Mouse (Mus musculus) frontal cortex, postnatal 14 days (tissue): ENCODE measurements at regions not wholly inside any gene's neighbourhood (a gene's known extent, or its start where the extent isn't known, plus 50 kb on each side); places are given as distances from the start of the nearest gene placed in this dataset.

Experiments used
- DNase-seq, 2 experiments: peaks; one replicate each; pipeline ENCODE4 v3.0.0; 2022; ENCODE audit warnings: low spot score in 2 of 2

DNA sequence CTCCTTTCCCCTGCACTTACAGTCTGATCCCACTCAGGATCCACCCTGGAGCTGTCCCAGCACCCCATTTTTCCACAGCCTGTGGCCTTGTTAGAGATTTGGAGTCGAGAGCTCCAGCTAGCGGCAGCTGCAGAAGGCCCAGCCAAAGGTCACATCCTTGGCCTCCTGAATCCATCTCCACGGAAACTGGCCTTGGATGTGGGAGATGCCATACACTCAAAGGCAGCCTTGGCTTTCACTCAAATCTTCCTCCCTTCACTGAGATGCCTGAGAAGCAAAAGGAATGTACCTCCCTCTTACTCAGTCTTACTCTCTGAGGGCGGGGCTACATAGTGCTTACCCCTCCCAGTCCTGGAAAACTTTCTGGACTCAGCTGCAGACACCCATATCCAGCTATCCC, 56.2 kb upstream of the Ky start:
- DNase-seq: no peak

DNA sequence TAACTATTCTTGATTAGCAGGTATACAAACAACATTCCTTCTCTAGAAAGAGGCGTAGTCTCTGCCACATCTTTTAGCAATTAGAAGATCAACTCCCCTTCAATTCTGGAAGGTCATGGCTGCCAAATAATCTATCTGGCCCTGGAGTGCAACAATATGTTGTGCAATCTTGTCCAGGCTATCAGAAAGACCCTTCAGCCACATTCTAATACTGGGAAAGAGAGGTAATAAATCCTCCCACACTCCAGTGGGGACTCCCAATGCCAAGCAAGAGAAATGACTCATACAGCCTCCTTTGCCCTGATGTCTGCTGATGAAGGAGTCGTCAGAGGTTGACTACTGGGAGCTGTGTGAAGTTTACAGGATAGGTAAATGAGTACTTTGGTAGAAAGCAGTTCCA, 59.5 kb upstream of the Ky start:
- DNase-seq: no peak

DNA sequence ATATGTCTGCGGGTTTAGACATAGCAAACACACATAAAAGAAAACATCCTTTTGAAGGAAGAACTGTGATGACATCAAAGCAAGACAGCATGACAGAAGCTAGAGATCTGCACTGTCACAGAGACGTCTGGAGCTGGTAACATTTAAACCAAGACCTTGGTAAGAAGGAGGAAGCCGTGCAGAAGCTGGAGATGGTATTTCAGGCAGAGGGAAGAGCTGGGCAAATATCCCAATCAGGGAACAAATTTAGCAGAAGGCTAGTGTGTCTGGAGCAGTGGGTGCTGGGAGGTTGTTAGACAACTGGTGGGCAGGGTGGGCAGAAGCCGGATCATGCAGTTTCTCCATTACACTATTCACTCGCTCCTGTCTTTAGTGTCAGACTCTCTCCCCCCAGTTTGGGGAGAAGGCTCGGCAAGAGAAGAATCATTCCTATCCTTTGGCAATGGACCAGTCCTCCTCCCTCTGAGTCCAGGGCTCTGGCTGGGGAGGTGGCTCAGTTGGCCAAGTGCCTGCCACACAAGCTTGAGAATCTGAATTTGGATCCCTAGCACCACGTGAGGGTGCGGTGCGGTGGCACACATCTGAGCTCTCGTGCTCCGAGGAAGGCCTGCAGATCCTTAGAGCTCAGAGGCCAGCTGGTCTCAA, 63.2 kb upstream of the Ky start:
- peak in 1 of 2 experiments; percentile 19 for DNase-seq

DNA sequence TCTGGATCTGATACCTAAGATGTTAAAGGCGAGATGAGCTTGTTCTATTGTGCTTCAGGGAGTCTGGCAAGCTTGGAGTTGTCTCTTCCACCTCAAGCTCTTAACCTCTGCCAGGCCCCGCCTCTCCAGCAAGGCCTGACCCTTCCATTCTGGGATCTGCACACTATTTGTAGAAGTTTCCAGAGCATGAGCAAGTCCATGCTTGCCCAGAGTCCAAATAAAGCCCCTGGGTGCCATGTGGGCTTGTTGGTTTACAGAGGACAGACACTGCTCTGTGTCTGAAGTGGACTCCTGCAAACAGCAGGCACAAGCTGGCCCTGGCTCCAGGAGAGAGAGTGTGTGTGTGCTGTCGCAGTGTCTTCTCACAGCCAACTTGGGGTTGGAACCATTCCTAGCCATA, 67.9 kb upstream of the Ky start:
- no peak for DNase-seq

DNA sequence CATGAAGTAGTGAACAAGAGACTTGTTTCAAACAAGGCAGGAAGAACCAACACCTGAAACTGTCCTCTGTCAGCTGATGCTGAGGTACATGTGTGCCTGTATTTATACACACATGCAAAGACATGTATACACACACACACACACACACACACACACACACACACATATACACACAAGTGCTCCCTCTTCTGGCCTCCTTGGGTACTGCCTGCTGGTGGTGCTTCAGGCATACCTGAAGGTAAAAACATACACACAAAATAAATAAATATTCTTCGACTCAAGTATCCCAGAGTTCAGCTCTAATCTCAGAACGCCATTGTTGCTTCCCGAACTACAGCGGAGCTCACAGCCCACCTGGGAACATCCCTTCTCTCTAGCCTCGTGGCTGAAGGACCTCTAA, 69.2 kb upstream of the Ky start:
- DNase-seq: peak in 1 of 2 experiments; percentile 15

DNA sequence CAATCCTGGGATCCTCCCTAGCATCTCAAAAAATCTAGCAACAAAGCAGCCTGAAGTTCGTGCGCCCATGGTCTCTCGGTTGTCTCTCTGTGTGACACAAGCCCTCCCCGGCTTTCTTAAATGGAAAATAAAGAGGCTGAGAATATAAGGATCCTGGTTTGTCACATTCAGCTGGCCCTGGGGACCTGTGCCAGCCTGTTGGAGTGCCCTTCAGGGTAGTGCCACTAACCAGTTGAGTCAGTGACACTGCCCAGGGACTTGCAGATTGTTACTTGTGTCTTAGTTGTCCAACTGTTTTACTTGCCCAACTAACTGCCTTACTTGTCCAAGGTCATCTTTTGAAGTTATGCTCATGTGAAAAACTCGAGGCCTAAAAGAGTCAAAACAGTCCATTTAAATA, 73.5 kb upstream of the Ephb1 start:
- DNase-seq: no peak

DNA sequence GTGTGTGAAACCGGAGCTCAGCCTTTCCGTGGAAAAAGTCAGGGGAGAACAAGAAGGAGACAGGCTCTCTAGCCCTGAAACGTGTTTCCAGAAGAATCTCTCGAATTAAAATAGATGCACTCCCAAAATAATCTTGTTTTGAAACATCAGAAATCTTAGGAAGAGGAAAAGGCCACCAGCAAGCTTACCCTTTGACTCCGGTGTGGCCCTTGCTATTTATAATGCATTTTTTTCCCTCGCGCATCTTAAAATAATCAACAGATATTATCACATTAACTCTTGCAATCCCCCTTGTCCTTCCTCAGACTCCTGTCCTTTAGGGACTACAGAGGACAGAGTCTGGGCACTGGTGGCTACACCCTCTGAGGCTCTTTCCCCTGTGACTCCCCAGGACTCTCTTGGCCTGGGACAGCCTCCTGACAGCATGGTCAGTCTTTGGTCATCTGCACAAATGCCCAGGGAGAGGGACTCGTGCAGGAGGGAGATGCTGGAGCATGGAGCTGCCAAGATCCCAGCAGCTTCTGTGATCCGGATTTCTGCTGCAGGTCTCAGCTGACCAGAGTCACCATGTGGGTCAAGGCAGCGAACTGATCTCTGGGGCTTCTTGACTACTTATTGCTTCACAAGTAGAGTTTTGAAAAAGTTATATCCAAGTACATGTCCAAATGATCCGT, 70.3 kb upstream of the Ephb1 start:
- no peak for DNase-seq

DNA sequence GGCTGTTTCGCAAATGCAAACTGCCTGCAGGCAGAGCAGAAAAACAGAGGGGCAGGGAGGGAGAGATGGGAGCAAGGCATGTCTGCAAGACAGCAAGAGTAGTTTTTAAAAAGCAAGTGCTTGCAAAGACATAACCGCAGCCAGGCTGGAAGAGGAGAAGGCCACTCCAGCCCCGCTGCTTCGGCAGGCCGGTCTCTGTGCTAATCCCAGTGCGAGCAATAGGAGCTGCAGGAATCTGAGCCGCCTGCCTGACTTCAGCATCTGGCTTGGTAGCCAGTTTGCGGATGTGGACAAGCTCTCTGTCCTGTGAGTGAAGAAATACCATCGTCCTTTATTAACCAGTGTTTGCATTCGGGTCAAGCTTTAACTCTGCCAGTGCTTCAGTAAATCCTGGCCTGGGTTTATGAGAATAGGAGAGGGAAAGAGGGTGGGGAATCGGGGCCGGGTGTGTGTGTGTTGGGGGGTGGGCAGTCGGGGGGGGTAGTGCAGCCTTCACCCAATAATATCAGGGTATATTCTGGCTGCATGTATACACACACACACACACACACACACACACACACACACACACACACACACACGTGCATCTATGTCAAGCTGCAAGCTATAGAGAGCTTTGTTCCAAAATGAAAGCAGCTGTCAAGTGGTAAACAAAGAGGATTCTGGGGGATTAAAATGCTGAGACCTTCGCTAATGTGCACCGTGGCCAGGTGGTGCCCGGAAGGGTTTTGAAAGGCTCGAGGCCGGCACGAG, 69.6 kb upstream of the Ephb1 start:
- no peak for DNase-seq

DNA sequence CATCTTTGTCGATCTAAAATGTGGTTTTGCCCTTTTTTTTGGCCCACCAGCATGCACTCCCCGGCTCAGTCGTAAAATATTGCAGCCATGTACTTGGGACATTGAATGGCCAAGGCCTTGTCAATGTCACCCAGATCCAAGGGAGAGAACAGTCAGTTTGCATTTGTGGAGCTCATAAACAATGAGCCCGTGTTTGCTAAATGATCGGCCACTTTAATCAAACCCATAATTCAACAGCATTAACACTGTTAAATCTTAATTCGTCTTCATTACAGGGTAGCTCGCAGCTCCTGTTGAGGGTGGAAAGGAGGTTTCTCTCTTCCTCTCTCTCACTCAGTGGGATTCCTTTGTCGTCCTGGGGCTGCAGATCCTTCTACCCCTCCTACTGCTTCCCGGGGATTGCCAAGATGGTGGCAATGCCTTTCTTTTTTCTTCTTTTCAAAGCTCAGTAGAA, 69.0 kb upstream of the Ephb1 start:
- DNase-seq: no peak

DNA sequence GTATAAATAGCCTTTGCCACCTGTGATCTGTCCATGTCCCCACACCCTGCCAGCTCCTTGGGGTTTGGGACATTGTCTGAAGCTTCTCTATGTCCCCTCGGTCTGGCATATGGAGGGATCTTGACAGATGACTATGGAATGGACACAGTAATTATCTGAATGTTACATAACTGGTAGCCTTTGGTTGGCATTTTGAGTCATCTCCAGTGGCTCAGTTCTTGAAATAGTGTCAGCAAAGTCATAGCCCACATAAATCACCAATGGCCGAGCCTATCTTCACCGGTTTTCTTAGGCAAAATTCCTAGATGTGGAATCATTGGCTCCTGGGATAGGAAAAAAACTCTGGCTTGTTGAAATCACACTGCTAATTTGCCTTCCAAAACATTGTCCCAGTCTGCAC, 67.3 kb upstream of the Ephb1 start:
- DNase-seq: no peak

DNA sequence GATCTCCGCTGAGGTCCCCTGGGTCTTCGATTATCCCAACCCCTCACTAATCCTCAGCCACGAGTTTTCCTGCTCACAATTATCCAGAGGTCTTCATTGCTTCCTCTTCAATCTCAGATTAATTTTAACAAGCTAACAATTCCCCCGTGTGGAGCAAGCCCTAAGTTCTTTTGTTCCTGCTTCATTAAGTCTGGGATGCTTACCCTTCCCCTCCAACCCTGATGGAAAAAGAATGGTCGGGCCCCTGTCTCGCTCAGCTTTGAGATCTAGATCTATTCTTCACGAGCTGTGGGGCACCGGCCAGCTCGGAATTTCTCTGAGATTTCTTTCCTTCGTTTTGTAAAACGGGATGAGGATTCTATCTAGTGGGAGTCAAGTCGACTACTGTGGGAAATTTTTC, 65.7 kb upstream of the Ephb1 start:
- DNase-seq: no peak

DNA sequence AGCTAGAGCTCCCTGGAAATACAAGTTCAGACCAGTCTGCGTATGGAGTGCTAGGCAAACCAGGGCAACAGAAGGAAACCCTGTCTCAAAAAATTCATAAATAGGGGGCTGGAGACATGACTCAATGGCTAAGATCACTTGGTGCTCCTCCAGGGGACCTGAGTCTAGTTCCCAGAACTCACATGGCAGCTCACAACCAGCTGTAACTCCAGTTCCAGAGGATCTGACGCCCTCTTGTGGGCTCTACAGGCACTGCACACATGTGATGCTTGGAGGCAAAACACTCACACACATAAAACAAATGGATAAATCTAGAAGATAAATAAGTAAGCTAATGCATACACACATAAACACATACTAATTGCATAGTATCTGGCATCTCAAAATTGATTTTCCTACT, 59.1 kb upstream of the Ephb1 start:
- DNase-seq: no peak

DNA sequence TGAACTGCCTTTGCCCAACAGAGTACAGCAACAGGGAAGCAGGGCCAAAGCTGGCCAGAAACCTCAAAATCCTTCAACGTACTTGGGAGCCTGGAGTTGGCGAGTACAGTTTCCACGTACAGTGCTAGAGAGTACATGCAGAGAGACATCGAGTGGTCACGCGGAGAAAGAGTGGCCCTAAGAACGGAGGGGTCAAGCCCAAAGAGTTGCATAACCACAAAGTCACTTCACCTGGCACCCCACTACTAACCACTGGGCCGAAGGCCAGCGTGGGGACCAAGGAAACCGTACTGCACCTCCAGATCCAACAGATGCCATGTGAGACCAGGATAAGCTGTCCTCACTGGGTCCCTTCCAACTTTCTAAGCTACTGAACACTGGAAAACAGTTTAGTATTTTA, 56.2 kb upstream of the Ephb1 start:
- DNase-seq: no peak

DNA sequence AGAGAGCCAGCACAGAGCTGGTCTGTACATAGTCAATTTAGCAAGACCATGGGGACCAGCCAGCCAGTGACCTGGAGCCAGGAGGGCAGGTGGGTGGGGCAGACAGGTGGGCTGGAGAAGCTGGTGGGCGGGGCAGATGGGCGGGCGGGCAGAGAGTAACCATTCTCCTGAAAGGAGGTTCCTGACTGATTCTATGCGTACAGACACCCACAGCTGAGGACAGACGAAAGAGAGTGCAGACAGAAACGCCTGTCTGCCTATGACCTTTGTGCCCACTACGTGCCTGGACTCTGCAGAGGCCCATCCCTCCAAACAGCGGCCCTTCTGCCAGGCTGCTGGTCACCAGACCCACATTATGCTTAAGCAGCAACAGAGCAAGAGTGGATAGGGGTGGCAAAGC, 51.5 kb upstream of the Ephb1 start:
- no peak for DNase-seq
